Mouse (Mus musculus) testis, postnatal 14 days (tissue): ENCODE measurements at regions not wholly inside any gene's neighbourhood (a gene's known extent, or its start where the extent isn't known, plus 50 kb on each side); places are given as distances from the start of the nearest gene placed in this dataset.

Experiments used
- DNase-seq: peaks from one replicate; pipeline ENCODE4 v3.0.0; 2021; ENCODE audit warnings: low spot score

GRCm38 (mm10) chr4:71811444-71811843 is 53.7 kb upstream of the Gm11232 start:
- DNase-seq: no peak

- no peak for DNase-seq
Measured at GRCm38 (mm10) chr4:71808271-71808670, 50.5 kb upstream of the Gm11232 start.
